10 mouse cellular contexts compared by ENCODE assay signal in genomic region chr1:138847146-138847545, GRCm38 (mm10). TPM values are rescaled to one million over a fixed set of nuclear protein-coding genes. Genes with fewer than 3 reads are reported as not detected.
DNase-seq lines count a peak whose midpoint lies in the region; ATAC-seq lines count a peak whose summit lies in the region.
"Had no signal": no experiment of that assay in that cellular context is flagged by ENCODE, and none has a peak within 500 bp of the region (broad histone marks: within the 10 kb centered on the region; RNA-seq: fewer than 3 reads in every experiment).

No protein-coding gene starts in this region.

- H3K27ac ChIP-seq in liver, embryonic 11.5 days (ENCODE audit: low read depth, low read length) = no peak overlapping the region
- peak overlapping the region; percentile 44; the same call in 1 of the 2 replicates for H3K27ac ChIP-seq in forebrain, embryonic 10.5 days
- H3K27ac ChIP-seq in limb, embryonic 11.5 days (replicated peaks; ENCODE audit: low read depth, low read length) = peak overlapping the region; percentile 69; the same call in 1 of the 2 replicates
- no peak overlapping the region for H3K27ac ChIP-seq in neural tube, embryonic 14.5 days (ENCODE audit: low read depth, low read length)

- WGBS in liver, embryonic 11.5 days = 1% methylated on average over 21 of the region's 21 CpGs
- WGBS in forebrain, embryonic 10.5 days = under 1% methylated on average over 21 of the region's 21 CpGs
- WGBS in limb, embryonic 11.5 days = under 1% methylated on average over 21 of the region's 21 CpGs
- under 1% methylated on average over 21 of the region's 21 CpGs for WGBS in neural tube, embryonic 14.5 days

- H3K4me1 ChIP-seq in liver, embryonic 11.5 days (replicated peaks; ENCODE audit: control insufficient read depth, insufficient read depth, low read length) = peaks cover 12% of the 10 kb centered on the region
- peaks cover 53% of the 10 kb centered on the region for H3K4me1 ChIP-seq in forebrain, embryonic 10.5 days
- peaks cover 11% of the 10 kb centered on the region for H3K4me1 ChIP-seq in limb, embryonic 11.5 days (ENCODE audit: control insufficient read depth, insufficient read depth, low read length)
- 0 out of 2 replicates have a peak, but pooled peaks cover 6% of the 10 kb centered on the region for H3K4me1 ChIP-seq in neural tube, embryonic 14.5 days (ENCODE audit: control insufficient read depth, insufficient read depth, low read length)

- H3K27me3 ChIP-seq in liver, embryonic 11.5 days (replicated peaks; ENCODE audit: control insufficient read depth, insufficient read depth, low read length) = peaks cover 83% of the 10 kb centered on the region
- peaks cover 100% of the 10 kb centered on the region for H3K27me3 ChIP-seq in forebrain, embryonic 10.5 days (ENCODE audit: poor library complexity, severe bottlenecking)
- peaks cover 16% of the 10 kb centered on the region for H3K27me3 ChIP-seq in limb, embryonic 11.5 days (ENCODE audit: control insufficient read depth, insufficient read depth, low read length)
- peaks cover 48% of the 10 kb centered on the region for H3K27me3 ChIP-seq in neural tube, embryonic 14.5 days (ENCODE audit: control insufficient read depth, insufficient read depth, low read length)

- no peak overlapping the region for H3K9ac ChIP-seq in liver, embryonic 11.5 days (ENCODE audit: low read depth, low read length)
- H3K9ac ChIP-seq in limb, embryonic 11.5 days (ENCODE audit: low read length) = peak overlapping the region; percentile 66
- no peak overlapping the region for H3K9ac ChIP-seq in neural tube, embryonic 14.5 days (replicated peaks; ENCODE audit: low read depth, low read length)

- H3K9me3 ChIP-seq in liver, embryonic 11.5 days (ENCODE audit: control insufficient read depth, low read length) = no peaks in the 10 kb centered on the region
- H3K9me3 ChIP-seq in forebrain, embryonic 10.5 days = no peaks in the 10 kb centered on the region
- H3K9me3 ChIP-seq in limb, embryonic 11.5 days (ENCODE audit: control insufficient read depth, low read length) = no peaks in the 10 kb centered on the region
- H3K9me3 ChIP-seq in neural tube, embryonic 14.5 days (ENCODE audit: control insufficient read depth, low read length) = no peaks in the 10 kb centered on the region

- no peaks in the 10 kb centered on the region for H3K36me3 ChIP-seq in liver, embryonic 11.5 days (ENCODE audit: control insufficient read depth, insufficient read depth, low read length)
- peaks cover 11% of the 10 kb centered on the region for H3K36me3 ChIP-seq in forebrain, embryonic 10.5 days (replicated peaks)
- H3K36me3 ChIP-seq in limb, embryonic 11.5 days (ENCODE audit: control insufficient read depth, insufficient read depth, low read length) = no peaks in the 10 kb centered on the region
- H3K36me3 ChIP-seq in neural tube, embryonic 14.5 days (ENCODE audit: control insufficient read depth, insufficient read depth, low read length) = no peaks in the 10 kb centered on the region

- no peak for ATAC-seq in liver, embryonic 11.5 days (replicated peaks; ENCODE audit: low FRiP score)
- ATAC-seq in limb, embryonic 11.5 days (ENCODE audit: insufficient number of reproducible peaks, low FRiP score, low TSS enrichment, low read depth) = no peak
- ATAC-seq in neural tube, embryonic 14.5 days (ENCODE audit: low read depth) = no peak
- no peak for ATAC-seq in erythroid progenitor cell, adult 5-6 weeks (replicated peaks; ENCODE audit: low FRiP score, poor library complexity, severe bottlenecking)

- H3K4me2 ChIP-seq in liver, embryonic 11.5 days = peak overlapping the region; percentile 46
- peak overlapping the region; percentile 52 for H3K4me2 ChIP-seq in limb, embryonic 11.5 days (ENCODE audit: low read depth, severe bottlenecking)
- no peak overlapping the region for H3K4me2 ChIP-seq in neural tube, embryonic 14.5 days (ENCODE audit: low read depth, low read length)

- 0 out of 2 replicates have a peak overlapping the region, but pooled peaks have one; percentile 10 for H3K4me3 ChIP-seq in liver, embryonic 11.5 days (ENCODE audit: low read depth, low read length)
- peak overlapping the region; percentile 37; the same call in 1 of the 2 replicates for H3K4me3 ChIP-seq in forebrain, embryonic 10.5 days
- peak overlapping the region; percentile 46 for H3K4me3 ChIP-seq in limb, embryonic 11.5 days (ENCODE audit: low read depth, low read length)
- peak overlapping the region; percentile 7; the same call in 1 of the 2 replicates for H3K4me3 ChIP-seq in neural tube, embryonic 14.5 days (ENCODE audit: low read depth, low read length)

- no peak for DNase-seq in liver, embryonic 11.5 days (ENCODE audit: low spot score)
- DNase-seq in liver = no peak
- DNase-seq in forebrain, embryonic 10.5 days (ENCODE audit: extremely low spot score, low spot score) = no peak
- DNase-seq in limb, embryonic 11.5 days (ENCODE audit: low spot score) = peak; percentile 64
- no peak for DNase-seq in thymus, adult 18-20 months
- no peak for DNase-seq in urinary bladder, postnatal 36 days (ENCODE audit: low spot score in 2 of 2)
- DNase-seq: cerebellum, postnatal 25 days; kidney, adult 2 months had no signal

RNA-seq across cellular contexts. Expression of gene Lhx9, which starts 1.2 kb away (rescaled TPM):
- polyA plus RNA-seq in liver, embryonic 11.5 days (2014; fragmentation: Nextera tagmentation; extraction: Ambion mirVana) = 2.5 and 3.8 TPM in 2 replicates
- polyA plus RNA-seq in forebrain, embryonic 10.5 days (2016; fragmentation: Nextera tagmentation; extraction: Ambion mirVana) = 5.3 and 8.7 TPM in 2 replicates
- 108 and 116 TPM in 2 replicates for polyA plus RNA-seq in limb, embryonic 11.5 days (2014; fragmentation: Nextera tagmentation; extraction: Ambion mirVana)
- 4.9 and 6.1 TPM in 2 replicates for polyA plus RNA-seq in neural tube, embryonic 14.5 days (2014; fragmentation: Nextera tagmentation; extraction: Ambion mirVana)
- total RNA-seq in erythroid progenitor cell, adult 5-6 weeks (2015; ENCODE audit: low replicate concordance) = not detected in 2 replicates
- not detected in 2 replicates for total RNA-seq in erythroid progenitor cell, adult 5-6 weeks (2017; ENCODE audit: low replicate concordance)
- polyA plus RNA-seq: kidney, adult 2 months had no signal

RNA-seq across cellular contexts. Expression of gene 2310009B15Rik, which starts 9.5 kb away (rescaled TPM):
- 27.8 and 31.4 TPM in 2 replicates for polyA plus RNA-seq in liver, embryonic 11.5 days (2014; fragmentation: Nextera tagmentation; extraction: Ambion mirVana)
- polyA plus RNA-seq in forebrain, embryonic 10.5 days (2016; fragmentation: Nextera tagmentation; extraction: Ambion mirVana) = 41.1 and 48.7 TPM in 2 replicates
- polyA plus RNA-seq in limb, embryonic 11.5 days (2014; fragmentation: Nextera tagmentation; extraction: Ambion mirVana) = 54.2 and 60.4 TPM in 2 replicates
- polyA plus RNA-seq in neural tube, embryonic 14.5 days (2014; fragmentation: Nextera tagmentation; extraction: Ambion mirVana) = 32.7 and 34.3 TPM in 2 replicates
- not detected in 2 replicates for total RNA-seq in erythroid progenitor cell, adult 5-6 weeks (2015; ENCODE audit: low replicate concordance)
- not detected in 2 replicates for total RNA-seq in erythroid progenitor cell, adult 5-6 weeks (2017; ENCODE audit: low replicate concordance)

Comparison
In these comparisons a context has a peak if more than half of its experiments do, and no peak if none do; other contexts are left out.
1. H3K27ac ChIP-seq: peak in forebrain, embryonic 10.5 days (single experiment) and limb, embryonic 11.5 days (single experiment); none in liver, embryonic 11.5 days (single experiment) and neural tube, embryonic 14.5 days (single experiment).
2. RNA of gene Lhx9, which starts 1.2 kb away (polyA plus RNA-seq): 108 to 116 TPM in limb, embryonic 11.5 days; 5.3 to 8.7 TPM in forebrain, embryonic 10.5 days, 4.9 to 6.1 TPM in neural tube, embryonic 14.5 days and 2.5 to 3.8 TPM in liver, embryonic 11.5 days; every median in the first group is over 10 times any median in the second.
3. Peak in every context shown above with its lines, with median percentiles within 50 percentile points of each other: H3K4me3 ChIP-seq.